Mouse (Mus musculus): ENCODE measurements around the gene Snx27.
A peak's percentile ranks its signal among the peaks of the same experiment; 100 is the strongest.

Snx27 gene

DNA sequence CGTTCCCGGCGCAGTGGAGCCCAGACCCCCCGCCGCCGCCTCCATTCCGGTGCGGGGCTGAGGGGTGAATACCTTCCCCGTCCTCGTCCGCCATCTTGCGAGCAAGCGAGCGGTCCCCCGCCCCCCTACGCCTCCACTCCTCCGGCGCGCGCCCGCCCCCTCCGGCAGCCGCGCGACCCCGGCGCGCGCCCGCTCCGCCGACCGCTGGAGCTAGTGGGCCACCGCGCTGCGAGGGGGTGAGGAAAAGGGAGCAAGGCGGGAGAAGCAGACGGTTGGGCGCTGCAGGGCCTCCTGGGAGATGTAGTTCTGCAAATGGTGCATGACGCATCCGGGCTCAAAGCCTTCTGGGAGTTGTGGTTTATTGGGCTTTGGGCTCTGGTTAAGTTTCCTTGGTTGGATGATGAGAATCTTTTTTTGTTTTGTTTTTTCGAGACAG is at the start of gene Snx27:
Snx27 (minus strand) TSS at position 261 of the 436 bp plus-strand sequence.
- peak; percentile 92 for DNase-seq

DNA sequence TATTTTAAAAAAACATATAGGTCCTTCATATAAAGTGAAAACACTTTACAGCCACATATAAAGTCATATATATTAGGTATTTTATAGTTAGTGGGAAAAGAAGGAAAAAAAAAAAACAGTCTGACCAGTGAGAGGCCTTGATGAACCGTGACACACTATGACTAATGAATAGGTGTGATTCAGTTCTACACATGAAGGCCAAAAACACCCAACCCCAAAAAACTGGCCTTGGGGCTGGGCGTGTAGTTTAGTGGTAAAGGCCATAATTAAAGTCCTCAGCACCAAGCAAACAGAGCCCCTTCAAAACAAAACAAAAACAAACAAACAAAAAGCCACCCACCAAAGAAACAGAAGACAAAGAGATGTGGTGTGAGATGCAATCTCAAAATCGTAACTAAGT is 47.4 kb upstream of the Snx27 start:
- no peak for DNase-seq

DNA sequence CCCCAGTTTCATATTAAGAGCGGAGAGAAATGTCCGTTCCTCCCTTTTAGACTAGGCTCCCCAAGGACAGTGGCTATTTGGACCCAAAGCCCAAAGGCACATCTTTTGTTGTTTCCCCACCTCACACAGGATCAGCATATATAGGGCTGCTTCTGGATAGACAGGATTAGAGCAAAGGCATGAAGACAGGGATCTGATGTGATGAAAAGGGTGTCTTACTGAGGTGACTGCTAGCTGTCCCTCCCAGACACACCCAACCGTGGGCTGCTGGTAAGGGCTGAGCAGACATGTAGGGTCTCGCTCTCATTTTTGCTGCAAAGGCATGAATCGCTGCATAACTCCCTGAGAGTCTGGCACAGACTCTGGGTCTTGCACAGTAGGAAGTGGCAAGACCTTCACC is 46.2 kb upstream of the Snx27 start:
- DNase-seq = no peak

GRCm38 (mm10) chr3:94624281-94624680 is 41.8 kb upstream of the Snx27 start:
- no peak for DNase-seq

- no peak for DNase-seq
These were observed 40.0 kb upstream of the Snx27 start for GRCm38 (mm10) chr3:94622550-94622949.

GRCm38 (mm10) chr3:94621740-94622507 is 39.4 kb upstream of the Snx27 start:
- DNase-seq = no peak

DNA sequence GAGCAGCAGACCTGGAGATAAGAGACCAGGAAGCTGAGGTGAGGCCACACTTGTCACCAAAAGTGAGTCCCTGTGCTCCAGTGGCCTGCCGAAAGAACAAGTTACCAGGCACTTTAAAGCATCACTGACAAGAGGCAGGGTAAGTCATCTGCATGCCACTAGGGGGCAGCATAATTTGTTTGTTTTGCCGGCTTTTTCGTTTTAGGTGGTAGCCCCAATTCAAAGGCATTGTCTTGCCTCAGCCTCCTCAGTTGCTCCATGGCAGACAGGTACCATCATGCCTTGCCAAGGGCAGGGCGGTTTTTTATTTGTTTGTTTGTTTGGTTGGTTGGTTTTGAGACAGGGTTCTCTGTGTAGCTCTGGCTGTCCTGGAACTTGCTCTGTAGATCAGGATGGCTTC is 34.2 kb upstream of the Snx27 start:
- DNase-seq = peak; percentile 46 to 64

DNA sequence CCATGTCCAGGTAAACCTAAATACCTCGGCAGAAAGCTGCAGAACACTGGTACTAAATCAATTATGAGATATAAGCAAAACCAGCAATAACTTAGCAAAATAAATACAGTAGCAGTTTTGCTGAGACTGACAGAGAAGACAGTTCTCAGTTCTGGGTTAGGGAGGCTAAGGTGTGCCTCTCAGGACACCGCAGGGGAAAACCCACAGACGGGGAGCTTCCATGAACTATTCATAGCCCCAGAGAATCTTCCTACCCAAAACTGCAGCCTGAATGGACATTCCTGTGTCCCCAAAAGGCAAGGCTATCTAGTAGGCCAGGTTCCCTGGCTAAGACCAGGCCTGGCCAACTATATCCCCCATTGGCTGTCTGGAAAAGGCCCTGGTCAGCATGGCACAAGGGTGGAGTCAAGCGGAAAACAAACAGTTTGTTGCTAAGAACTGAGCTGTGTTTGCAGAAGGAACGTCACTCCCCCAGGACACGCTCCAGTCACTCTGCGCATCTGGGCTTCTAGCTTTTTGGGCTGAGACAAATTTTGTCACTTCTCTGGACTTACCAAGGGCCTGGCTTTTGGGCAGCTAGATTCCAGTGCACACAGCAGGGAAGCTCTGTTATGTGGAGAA is 30.9 kb upstream of the Snx27 start:
- DNase-seq = no peak

GRCm38 (mm10) chr3:94612274-94612673 is 29.8 kb upstream of the Snx27 start:
- DNase-seq = no peak

DNA sequence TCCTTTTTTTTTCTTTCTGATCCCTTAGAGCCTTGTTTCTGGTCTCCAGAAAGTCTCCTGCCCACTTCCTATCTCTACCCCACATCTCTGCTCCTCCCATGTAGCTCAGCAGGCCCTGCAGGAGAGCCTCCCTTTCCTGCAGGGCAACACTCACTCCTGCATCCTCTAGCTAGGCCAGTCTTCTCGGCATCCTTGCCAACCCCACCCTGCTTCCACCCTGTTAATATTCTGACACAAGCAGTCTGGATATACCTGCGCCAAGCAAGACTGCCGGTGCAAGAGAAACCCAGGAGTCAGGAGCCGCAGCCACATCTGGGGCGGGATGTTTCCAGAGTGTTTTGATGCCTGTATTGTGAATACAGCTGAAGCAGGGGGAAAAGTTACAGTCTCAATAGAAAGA is 29.3 kb upstream of the Snx27 start:
- no peak for DNase-seq

DNA sequence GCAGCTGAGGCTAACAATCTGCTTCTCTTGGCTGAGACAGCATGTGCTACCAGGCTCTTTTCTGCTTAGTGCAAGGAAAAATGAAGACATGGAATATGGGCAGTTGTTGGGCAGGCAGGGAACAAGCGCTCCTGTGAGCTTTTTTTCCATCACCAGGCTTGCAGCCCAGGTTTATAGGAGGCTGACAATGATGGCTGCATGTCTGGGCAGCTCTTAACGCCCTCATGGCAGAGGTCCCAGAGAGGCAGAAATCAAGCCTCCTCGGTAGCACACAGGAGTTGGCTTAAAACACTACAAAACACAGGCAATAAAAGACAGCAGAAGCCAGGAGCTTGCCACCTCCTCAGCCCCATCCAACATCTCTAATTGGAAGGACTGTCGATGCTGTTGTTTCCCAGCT is 28.8 kb upstream of the Snx27 start:
- peak; percentile 24 to 28 for DNase-seq

DNA sequence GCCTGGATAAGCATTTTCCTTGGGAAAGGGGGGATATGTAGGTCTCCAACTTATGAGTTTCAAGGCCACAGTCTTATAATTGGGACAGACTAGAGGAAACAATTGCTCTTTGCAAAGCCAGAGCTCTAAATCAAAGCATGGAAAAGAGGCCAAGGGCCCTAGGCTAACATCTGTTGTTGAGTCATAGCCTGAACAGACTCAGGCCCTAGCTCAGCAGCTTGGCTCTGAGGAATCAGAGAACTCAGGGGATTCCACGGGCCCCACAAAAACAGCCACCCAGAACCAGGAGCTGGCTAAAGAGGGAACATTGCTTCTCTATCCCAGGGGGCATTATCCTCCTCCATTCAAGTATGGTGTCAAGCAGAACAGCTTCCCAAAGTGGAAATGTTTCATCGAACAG is 28.1 kb upstream of the Snx27 start:
- DNase-seq = peak in 1 of 2 experiments; percentile 18

DNA sequence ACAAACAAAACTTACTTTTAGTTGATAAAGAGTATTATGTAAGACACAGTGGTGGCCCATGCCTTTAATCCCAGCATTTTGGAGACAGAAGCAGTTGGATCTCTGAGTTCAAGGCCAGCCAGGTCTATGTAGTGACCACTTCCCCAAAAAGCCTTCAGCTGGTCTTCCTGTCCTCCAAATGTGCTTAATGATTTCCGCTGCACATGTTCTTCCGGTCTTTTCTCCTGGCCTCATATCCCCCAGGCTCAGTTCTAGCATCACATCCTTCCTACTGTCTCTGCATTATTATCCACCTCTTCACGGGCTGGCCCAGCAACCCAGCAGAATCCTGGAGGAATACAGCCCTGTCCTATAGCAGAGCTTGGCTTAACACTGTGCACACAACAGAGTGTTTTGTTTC is 27.1 kb upstream of the Snx27 start:
- no peak for DNase-seq

DNA sequence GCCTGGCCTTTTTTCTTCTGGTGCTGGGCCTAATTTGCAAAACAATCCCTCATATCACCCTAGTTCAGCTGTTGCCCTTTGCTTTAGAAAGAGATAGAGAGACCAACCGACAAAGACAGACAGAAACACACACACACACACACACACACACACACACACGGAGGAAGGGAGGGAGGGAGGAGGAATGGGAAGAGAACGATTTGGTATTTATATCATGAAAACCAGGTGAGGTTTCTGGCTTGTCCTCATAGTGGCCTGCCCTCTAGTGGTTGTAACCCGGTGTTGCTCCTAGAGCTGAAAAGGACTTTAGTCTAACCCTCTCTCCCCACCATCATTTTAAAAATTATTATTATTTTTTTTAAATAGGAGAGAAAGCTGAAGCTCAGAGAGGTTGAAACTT is 19.4 kb upstream of the Snx27 start:
- DNase-seq = peak; percentile 66 to 83

- DNase-seq = no peak
These were observed 14.8 kb upstream of the Snx27 start for GRCm38 (mm10) chr3:94597224-94597779.

GRCm38 (mm10) chr3:94595871-94596287 is 13.4 kb upstream of the Snx27 start:
- no peak for DNase-seq

- DNase-seq = no peak
These were observed 8.6 kb upstream of the Snx27 start for GRCm38 (mm10) chr3:94591066-94591465.

DNA sequence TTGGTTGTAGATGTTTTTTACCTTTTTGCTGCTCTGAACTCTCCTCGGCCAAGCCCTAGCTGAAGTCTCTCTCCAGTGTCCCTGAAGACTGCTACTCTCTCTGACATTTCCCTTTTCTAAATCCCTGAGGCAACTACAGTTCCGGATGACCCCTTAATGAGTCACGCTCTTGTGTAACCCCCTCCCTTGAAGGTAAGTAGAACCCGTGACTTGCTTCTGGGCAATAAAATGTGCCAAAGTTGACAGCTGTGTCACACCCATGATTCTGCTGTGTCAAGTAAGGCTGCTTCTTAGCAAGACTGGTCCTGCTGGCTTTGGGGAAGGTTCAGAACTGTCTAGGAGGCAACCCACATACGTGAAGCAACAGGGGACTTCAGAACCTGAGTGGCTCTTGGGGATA is 5.4 kb upstream of the Snx27 start:
- no peak for DNase-seq

- no peak for DNase-seq
These were observed 428 bp upstream of the Snx27 start for GRCm38 (mm10) chr3:94582944-94583343.

GRCm38 (mm10) chr3:94581793-94582455 is 592 bp downstream of the Snx27 start:
- no peak for DNase-seq

- DNase-seq = peak; percentile 21 to 31
These were observed 1.3 kb downstream of the Snx27 start for GRCm38 (mm10) chr3:94581138-94581780.

- no peak for DNase-seq
These were observed 8.0 kb downstream of the Snx27 start for GRCm38 (mm10) chr3:94574506-94574905.

- DNase-seq = no peak
These were observed 15.3 kb downstream of the Snx27 start for GRCm38 (mm10) chr3:94567242-94567641.
